Mouse (Mus musculus): Measurements from ENCODE around the gene Ldlrap1.
A peak's percentile ranks its signal among the peaks of the same experiment; 100 is the strongest.

Ldlrap1 gene

DNA sequence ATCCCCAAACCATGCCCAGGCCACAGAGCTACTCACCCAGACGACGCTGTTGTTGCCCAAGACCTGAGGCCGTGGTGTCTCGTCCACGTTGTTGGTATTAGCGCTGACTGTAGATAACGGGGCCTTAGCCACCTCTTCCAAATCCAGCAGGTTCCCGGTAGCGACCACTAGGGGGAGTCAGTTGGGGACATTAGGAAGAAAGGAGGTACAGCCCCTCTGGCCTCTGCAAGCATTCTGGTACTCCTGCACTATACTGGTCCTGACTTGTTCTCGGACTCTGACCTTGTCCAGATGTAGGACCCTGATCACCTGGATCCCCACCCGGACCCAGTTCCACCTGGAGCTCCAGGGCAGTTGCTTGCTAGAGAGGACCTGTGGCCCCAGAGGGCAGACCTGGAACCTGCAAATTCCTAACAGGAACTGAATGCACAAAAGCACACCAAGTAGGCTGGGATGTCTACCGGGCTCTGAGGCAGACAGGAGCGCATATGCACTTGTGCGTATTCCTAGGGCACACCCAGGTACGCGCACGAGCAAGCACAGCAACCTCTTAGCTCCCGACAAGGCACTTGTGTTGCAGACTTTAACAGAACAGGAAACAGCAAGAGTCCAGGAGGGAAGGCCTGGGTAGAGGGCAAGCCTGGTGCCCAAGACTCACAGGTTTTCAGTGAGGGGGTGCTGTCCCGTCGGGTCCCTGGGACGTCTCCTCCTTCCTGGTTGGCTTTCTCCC is 18.4 kb downstream of the Ldlrap1 start:
- peak in 1 of 2 experiments; percentile 49 for DNase-seq

DNA sequence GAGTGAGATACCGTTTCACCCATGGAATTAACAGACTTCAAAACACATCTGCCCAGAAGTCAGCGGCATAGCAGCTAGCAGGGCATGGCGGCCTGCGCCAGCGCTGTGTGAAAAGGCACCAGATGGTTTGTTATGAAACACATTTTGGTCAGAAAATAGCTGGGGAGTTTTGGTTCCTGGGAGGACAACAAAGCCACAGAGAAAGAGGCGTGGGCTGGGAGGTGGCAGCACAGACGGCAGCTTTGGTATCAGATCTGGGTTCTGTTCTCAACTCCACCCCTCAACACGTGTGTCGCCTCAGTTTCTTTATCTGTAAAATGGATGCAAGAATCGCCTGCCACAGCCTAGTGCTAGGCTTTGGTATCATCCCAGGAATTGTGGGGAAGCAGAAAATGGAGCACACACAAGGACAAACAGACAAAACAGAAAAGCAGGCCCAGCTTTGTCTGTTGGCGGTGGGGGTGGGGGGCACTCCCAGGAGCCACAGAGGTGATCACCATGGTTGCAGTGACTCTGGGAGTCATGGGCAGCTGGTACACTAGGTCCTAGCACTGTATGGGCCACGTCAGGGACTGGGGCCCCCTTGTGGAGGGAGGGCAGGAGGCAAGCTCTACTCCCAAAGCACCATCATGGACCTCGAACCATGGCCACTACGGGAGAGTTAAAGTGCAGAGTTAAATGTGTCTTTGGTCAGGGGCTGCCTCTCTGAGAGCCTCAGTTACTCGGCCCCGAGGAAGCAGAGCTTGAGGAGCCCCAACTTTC is 21.7 kb downstream of the Ldlrap1 start:
- DNase-seq = no peak

DNA sequence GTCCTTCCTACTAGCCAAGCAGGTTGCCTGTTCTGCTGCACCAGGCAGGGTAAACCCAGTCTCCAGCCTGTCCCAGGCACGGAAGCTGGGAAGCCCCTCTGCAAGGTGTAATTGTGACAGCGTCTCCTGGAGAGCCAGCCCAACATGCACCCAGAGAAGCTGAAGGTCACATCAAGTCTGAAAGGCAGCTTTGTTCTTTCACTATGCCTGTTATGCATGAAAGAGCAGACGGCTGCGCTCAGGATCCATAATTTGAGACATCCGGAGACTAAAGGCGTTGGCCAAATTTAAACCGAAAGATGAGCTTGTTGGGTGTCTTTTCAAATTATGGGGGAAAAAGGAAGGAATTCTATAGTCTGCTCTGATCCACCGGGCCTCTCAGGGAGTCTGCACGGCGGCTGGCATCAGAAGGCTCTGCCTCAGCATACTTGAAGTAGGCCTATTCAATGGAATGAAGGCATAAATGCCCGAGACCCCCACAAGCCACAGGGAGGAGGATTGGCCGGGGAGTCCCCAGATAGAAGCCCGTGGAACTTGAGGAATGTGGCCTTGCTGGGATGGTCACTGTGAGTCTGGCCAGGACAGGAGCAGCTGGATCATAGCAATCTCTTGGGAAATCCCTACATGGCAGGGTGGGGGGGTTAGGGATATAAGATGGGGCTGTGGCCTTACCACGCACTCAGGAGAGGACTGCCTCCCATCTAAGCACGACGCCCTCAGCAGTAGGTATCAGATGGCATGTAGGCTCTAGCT is 23.8 kb downstream of the Ldlrap1 start:
- DNase-seq = no peak

DNA sequence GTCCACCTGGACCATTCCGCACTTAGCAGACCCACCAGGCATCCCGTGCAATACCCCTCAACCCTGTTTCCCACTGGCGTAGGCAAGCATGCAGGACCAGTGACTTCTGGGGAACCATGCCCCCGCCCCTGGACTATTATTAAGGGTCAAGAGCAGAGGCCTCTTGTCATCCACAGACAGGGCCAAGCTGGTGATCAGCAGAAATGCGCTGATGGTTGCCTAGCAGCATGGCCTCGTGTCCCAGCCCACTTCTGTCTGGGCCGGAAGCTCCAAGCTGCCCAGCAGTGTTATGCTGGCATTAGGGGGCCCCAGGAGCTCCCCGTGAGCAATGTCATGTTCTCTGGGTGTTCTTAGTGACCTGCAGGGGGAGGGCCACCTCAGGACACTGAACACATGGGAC is 25.9 kb downstream of the Ldlrap1 start:
- no peak for DNase-seq

DNA sequence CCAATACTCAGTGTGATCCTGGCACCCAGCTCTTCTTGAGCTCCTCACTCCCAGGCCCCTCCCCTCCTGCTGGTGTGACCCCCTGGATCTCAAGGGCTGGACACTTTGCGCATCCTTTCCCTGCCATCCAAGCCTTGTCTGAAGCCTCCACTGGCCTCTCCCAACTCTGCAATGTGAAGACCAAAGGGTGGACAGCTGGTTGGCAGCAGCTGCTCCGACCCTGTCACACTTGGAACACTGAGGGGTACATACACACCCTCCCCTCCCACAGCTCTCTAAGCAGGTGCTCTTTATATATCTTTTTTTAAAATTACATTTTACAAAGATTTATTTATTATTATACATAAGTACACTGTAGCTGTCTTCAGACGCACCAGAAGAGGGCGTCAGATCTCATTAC is 27.6 kb downstream of the Ldlrap1 start:
- no peak for DNase-seq

DNA sequence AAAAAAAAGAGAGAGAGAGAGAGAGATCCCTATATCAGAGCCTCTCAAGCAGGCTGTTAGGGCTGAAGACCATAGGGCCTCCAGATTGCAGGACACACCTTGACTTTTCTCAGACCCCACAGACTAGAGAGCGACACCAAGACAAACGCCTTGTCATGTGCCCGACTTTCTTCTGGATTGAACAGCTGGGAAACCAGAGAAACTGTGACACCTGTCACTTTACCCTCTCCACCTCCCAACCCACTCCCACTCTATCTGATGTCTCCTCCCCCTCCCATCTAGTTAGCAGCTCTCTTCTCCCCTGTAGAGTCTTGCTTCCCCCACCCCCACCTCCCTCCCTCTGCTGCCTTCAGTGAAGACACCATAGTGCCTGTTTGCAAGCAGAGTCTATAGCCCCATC is 28.3 kb downstream of the Ldlrap1 start:
- DNase-seq = no peak

DNA sequence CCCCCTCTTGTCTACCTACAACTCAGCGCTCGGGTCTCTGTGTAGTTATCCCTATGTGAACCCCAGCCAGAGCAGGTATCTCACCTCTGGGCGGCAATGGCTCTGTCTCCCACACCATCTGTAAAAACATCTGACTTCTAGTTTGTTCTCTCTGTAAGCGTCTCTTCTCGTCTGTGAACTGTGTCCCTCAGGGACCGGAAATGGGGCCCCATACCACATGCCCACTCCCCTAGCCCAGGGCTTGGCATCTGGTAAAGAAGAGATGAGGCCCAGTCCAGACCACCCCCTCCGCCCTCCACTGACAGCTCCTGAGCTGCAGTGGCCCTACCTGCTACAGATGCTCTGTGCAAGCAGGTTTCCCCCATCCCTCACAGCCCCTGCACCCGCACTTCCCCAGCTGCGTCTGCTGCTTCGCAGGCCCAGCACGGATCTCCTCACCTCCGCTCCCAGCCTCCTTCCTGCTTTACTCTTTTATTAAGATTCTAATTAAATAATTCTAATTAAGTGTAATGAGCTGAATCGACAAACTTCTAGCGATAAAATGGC is 30.4 kb downstream of the Ldlrap1 start:
- DNase-seq = no peak

DNA sequence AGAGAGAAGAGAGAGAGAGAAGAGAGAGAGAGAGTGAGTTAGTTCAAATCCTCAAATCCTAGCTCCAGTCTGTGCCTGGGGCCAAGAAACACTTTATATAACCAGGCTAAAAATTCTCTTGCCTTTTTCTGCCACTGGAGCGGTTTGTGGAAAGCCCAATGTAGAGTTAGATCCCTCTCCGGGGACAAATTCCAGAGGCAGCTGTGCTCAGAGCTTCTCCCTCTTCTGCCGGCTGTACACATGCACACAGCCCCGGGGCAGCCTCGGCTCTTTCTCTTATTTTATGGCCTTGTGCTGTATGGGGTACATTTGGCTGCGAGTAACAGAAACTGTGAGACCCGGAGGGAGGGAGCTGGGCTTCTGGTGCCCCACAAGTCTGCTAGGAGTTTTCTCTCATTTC is 31.7 kb downstream of the Ldlrap1 start:
- DNase-seq = no peak

DNA sequence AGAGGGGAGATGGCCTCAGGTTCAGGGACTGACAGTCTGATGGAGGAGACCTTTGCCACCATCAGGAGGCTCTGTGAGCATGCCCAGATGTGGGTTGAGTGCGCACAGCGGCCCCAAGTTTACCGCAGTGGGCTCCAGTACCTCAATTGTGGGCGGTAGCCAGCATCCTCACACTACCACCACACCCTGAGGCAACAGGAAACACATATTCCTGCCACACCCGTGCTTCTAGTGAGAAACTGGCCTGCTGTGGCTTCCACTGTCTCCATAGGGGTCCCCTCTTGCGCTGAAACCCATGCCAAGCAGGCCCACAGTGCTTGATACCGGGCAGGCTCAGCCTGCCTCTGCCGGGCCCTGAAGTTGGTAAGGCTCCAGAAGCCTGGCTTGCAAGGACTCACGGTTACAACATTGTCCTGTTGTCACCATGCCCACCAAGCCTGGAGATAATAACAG is 33.2 kb downstream of the Ldlrap1 start:
- DNase-seq = no peak

DNA sequence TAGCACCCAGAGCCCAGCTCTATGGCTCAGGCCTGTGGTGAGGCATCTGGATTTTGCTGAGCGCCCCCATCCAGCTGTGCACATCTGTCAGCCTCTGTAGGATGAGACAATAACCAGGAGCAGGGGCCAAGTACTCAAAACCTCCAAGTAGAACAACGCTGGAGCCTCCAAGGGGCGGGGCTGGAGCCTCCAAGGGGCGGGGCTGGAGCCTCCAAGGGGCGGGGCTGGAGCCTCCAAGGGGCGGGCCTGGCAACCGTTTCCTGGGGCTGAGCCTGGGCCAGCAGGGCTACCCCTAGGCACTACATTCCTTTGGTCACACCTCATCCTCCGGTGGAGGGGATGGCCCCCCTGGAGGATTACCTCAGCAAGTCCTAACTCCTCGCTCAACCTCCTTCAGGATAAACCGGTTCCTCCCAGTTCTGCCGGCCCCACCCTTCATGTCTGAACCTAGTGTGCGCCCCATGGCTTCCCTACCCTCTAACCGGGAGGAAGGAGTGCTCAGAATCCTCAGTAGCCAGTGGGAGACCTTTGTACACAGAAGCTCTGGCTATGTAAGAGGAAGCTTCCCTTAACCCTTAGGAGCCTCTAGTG is 33.7 kb downstream of the Ldlrap1 start:
- DNase-seq = no peak

DNA sequence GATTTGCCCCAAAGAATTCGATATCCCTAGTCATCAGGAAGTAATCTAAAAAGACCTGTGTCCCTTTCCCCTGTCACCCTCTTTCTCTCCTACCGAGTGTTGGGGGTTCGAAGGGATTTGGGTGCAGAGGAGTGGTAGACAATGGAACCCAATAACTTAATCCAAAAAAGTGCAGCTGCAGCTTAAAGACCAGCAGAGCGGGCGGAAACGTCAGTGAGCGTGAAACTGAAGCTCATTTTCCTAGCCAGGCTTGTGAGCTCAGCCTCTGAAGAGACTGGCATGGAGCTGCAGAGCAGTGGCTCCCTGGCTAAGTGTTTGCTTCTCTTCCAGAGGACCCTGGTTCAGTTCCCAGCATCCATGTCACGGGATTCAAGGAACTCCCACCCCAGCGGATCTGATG is 34.5 kb downstream of the Ldlrap1 start:
- no peak for DNase-seq

DNA sequence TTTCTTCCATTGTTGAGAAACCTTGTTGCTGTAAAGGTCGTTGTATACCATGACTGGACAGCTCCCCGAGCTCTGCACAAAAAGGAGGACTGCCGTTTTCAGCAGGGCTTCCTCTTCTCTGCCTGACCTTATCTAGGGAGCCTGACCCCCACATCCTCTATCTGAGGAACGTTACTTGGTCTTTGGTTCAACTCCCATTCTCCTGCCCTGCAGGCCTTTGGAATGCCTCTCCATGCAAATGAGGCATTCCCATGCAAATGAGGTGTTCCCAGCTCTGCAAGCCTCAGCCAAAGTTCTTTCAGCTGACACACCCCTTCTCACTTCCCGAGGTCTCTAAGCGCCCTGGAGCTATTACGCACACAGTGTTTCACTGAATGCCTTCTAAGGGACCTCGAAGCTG is 37.7 kb downstream of the Ldlrap1 start:
- DNase-seq = no peak

DNA sequence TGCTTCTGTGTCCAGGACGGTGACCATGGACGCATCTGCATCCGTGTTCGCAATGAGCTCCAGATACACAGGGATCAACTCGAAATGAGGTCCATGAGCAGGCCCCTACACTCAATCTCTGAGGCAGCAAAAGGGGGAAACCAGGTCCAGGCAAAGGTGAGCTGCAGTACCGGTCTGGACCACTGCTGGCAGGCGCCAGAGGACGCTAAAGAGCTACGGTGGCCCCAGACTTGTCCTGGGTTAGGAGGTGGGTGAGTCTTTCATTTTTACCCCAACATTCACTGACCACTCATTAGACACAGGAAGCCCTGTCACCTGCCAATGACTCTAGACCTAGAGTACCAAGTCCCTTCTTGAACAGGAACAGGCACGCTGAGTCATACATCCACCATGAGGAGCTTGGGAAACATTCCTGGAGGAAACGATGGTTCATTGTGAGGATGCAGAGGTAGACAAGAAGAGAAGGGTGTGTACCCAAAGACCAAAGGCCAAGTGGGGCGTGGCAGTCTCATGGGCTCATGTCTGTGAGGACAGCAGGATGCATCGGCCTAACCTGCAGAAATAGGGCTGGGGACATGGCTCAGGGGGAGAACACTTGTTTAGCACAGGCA is 42.0 kb downstream of the Ldlrap1 start:
- no peak for DNase-seq

DNA sequence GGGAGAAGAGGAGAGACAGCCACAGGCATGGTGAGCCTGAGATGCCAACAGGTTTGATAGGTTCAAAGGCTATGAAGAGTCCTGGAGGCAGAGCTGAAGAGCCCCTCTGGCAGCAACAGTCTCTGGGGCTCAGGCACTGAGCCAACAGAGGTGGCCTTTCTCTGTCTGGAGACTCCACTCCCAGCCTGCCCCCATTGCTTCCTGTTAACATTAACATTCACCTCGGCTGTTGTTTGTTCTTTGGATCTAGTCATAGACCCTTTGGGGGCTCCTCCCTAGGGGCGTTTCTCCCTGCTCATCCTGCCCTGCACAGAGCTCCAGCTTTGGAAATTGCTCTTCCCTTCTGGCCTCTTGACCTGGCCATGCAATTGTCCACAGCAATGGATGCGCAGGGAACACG is 42.9 kb downstream of the Ldlrap1 start:
- no peak for DNase-seq

DNA sequence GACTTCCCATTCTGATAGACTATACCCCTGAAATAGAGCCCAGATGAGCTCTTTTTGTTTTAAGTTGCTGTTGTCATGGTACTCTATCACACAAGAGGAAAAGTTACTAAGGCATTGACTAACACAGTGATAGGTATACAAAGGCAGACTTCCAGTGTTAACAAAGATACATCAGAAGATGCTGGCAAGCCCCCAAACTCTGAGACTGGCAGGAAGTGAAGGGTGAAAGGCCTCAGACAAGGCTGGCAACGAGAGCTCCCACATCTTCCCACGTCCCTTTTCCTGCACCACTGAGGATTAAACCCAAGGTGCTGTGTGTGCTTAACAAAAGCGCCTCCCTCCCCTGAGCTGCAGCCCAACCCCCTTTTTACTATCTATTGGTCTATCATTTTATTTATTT is 44.6 kb downstream of the Ldlrap1 start:
- no peak for DNase-seq

DNA sequence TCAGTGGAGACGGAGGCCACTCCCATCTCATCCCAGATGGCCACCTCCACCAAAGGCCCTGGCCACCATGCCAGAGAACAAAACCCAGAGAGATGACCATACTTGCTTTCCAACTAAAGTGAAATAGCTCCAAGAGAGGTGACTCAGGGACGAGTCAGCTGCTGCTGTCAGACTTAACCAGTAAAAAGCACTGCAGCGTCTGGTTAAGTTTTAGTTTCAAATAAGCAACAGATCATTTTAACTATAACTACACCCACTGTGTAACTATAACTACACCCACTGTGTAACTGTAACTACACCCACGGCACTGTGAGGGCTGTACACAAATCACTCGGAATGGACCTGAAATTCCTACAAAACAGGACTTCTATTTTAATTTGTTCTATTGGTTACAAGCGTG is 46.7 kb downstream of the Ldlrap1 start:
- no peak for DNase-seq

DNA sequence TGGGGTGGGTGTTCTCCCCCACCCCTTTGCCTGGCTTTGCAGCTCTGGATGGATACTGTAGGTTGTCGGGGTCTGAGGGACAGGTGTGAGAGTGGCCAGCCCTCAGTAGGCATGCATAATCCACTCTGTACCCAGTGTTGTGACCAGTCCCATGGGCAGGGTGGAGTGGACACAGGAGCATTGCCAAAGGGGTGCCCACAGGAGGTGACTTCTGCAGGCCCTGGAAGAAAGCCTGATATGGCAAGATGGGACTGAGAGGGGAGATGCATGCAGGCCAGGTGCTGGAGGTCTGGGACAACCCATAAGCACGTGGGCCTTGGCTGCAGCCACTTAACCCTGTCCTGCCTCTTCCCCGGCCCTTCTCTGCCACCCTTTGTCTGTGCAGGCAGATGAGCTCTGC is 47.5 kb downstream of the Ldlrap1 start:
- DNase-seq = no peak

DNA sequence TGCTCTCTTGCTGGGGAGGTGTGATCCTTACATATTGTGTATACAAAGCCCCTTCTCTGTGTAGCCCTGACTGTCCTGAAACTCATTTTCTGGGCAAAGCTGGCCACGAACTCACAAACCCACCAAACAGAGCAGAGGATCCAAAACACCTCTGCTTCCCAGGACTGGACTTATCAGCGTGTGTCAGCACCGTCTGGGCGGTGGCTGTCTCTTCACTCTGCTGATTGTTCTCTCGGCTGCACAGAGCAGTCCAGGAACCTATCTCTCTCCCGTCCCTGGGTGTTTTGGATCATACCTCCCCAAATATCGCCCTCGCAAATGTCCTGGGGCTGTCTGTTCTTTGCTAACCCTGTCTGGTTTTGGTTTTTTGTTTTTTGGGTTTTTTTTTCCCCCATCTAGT is 48.3 kb downstream of the Ldlrap1 start:
- DNase-seq = no peak

DNA sequence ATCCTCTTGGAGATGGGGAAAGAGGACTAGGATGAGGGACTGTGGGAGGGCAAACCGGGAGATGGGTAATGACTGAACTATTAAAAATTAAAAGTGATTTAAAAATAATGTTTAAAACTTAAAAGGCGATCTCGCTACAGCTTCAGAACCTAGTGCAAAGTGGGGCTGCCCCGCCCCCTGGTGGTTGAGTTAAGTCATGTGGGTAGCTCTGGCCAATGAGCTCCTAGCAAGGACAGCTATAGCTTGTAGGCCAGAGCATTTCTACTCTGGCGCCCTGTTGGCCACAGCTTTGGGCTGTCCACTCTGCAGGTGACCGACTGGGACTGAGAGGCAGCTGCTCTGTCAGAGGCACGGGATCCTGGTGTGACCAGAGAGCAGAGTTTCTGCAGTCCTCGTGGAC is 53.9 kb downstream of the Ldlrap1 start:
- peak; percentile 36 to 47 for DNase-seq

DNA sequence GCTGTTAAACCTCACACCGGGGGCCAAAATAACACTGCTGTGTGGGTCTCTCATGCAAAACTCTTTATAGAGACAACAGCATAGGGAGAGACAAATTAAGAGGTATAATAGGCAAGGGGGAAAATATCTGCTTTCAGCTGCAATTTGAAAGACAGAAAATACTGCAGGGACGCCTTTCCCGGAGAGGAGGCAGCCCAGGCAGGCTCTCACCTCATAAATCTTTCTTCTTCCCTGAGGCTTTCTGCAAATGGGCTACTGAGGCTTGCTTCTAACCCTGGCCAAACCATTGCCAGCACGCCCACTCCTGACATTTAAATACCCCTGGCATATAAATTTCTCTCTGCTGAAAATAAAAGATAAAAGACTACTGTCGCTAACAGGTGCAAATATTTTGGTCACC is 62.5 kb downstream of the Ldlrap1 start:
- no peak for DNase-seq

DNA sequence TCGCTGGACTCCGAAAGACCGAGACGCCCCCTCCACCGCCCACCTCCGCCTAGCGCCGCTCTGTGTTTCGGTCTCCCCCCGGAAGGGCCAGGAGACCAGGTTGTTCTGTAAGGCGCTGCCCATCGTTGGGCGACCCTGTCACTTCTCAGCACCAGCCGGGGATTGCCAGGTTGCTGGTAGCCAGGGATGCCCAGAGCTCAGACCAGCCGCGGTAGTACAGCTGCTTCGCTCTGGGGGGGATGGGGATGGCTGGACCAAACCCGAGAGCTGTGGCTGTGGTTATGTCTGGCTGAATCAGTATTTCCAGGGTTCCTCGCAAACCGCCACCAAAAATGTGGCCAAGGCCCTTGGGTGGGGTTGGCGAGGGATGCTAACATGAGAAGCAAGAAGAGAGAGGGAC is 63.2 kb downstream of the Ldlrap1 start:
- no peak for DNase-seq

DNA sequence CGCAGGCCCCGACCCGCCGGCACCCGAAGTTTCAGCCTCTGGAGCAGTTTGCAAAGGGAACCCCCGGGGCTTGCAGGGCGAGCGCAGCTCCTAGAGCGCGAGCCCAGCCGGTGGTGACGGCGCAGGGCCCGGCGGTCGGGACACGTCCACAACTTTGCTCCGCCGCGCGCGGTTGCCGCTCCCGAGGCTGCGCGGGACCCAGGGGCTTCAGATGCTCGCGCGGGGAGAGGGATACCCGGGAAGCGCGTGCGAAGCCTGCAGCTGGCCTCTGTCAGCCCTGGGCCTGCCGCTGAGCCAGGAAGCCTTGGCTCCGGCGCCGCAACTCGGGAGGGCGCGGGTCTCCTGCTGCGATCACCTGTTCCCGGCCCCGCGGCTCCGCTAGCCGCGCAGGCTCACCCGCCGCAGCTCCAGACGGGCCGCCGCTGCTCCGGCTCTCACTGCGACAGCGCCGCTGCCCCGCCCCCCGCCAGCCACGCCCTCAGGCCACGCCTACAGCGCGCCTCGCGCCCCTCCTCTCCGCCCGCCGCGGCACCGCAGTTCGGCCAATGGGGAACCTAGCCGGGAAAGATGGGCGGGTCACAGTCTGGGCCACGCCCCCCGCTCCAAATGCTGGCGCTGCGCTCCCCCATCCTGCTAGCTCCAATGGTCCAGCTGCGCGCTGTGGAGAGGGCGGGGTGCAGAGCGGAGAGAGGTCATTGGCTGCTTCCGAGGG is 63.8 kb downstream of the Ldlrap1 start, which contains the start of gene Man1c1:
TSS of gene Man1c1 (minus strand) at position 456 of the 712 bp plus-strand sequence.
- peak; percentile 90 to 92 for DNase-seq

Measured in thymus, adult 18-20 months (tissue).